Mouse (Mus musculus) megakaryocyte progenitor cell, adult 5-6 weeks (primary cell): ENCODE measurements around the gene Pla2g3. TPM values are rescaled to one million over a fixed set of nuclear protein-coding genes. Genes with fewer than 3 reads are reported as not detected.
A peak's percentile ranks its signal among the peaks of the same experiment; 100 is the strongest.

ENCODE experiments used
- ATAC-seq: replicated peaks from 2 replicates; pipeline ENCODE4 v1.8.0; 2016; ENCODE audit warnings: mild to moderate bottlenecking, moderate TSS enrichment, inconsistent platforms; ENCODE audit not compliant: poor library complexity
- total RNA-seq, 2 experiments: library from RNA; stranded (forward) in 1 of 2; stranded (reverse) in 1 of 2; fragments of 157-497, 149-512 nt in 1 of 2; fragments of 200-1000 nt in 1 of 2; gene quantifications; 2 replicates each; pipeline versions ENCODE4 v1.2.3 to v1.2.4; 2015 to 2017

Gene Pla2g3
- total RNA-seq, 2 experiments from 2014 or later, result not detected

DNA sequence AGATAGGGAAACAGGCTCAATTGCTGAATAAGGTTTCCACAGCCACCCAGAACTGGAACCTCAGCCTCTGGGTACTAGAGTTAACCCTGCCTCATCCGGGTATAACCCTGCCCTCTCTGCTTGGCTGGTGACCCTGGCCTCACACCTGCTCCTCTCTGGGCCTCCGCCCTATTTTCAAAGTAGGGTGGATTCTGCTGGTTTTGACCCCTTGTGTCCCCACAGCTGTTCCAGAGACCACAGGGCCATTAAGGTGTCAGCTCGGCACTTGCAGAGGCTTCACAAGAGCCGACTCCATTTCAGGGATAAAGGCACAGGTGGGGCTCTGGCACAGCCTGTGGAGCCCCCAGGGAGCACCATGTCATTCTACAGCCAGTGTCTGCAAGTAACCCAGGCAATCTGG, 4.7 kb downstream of the Pla2g3 start:
- no peak for ATAC-seq

DNA sequence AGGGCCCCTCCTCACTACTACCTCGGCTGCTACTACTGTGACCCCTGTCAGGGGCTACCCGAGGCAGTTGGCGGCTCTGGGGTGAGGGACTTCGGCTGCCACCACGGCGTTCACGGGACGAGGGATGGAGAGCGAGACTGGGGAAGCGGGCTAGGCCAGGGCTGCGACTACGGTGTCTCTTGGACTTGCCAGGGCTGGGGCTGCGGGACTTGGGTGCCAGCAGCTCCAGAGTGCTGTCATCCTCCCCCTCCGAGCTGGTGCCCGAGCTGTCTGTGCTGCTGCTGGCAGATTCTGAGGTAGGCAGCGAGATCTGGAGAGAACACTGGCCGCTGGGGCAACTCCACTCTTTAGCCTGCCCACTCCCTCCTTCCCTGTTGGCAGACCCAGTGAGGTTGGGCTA, 6.8 kb downstream of the Pla2g3 start:
- ATAC-seq, result no peak

DNA sequence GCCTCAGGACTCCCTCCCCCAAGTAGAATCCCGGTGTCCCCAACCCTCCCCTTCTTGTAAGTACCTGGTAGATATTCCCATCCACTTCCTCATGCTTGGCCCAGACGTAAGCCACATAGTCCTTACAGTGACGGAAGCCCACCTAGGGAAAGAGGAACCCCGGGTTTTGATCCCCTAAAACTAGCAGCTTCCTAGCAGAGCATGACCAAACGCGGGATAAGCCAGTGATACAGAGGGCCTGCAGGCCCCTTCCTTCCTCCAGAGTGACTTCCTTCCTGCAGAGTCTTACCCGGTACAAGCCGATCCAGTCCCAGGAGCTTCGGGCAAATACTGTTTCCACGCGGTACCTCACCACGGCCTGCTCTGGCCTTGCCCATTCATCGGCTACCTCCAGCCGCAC, 7.4 kb downstream of the Pla2g3 start:
- ATAC-seq, result peak; percentile 65

DNA sequence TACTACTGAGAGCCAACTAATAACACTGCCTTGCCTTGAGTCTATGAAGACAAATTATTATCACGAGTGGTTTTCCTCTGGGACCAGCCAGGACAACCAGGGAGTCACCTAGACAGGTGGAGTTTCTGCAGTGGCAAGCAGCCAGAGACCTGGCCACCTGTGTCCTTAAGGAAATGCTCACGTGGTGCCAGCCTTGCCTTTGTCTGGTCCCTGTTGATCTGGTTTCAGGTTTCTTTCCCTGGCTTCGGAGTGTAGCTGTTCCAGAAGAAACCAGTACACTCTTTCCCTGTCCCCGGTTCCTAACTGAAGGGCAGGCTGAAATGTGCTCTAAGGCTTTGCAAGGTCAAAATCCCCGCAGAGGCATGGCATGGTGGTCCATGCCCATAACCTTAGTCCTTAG, 8.7 kb downstream of the Pla2g3 start:
- no peak for ATAC-seq

DNA sequence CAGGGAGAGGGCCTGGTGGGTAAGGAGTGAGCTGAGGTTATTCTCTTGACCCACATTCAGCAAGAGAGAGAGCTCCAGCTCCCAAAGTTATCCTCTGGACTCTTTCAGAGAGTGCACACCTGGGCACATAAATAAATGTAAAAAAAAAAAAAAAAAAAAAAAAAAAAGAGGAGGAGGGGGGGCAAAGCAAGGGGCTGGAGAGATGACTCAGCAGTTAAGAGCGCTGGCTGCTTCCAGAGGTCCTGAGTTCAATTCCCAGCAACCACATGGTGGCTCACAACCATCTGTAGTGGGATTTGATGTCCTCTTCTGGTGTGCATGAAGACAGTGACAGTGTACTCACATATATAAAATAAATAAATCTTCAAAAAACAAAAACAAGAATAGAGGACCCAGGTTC, 9.2 kb downstream of the Pla2g3 start:
- no peak for ATAC-seq

DNA sequence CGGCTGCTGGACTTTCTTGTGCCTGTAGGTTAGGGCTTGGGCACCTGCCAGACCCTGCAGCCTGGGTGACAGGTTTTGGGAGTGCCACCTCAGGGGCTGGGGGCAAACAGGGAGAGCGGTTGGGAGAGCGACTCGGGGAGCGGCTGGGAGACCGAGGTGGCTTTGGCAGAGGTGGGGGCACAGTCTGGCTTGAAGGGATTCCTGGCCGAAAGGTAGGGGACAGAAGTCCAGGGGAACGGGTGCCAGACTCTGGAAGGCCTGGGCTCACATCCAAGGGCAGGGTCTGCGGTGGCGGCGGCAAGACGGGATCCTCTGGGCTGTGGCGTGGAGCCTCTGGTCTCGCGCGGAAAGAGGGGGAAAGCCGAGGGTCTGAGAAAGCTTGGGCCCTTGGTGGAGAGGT, 14.0 kb downstream of the Pla2g3 start:
- ATAC-seq, result no peak

DNA sequence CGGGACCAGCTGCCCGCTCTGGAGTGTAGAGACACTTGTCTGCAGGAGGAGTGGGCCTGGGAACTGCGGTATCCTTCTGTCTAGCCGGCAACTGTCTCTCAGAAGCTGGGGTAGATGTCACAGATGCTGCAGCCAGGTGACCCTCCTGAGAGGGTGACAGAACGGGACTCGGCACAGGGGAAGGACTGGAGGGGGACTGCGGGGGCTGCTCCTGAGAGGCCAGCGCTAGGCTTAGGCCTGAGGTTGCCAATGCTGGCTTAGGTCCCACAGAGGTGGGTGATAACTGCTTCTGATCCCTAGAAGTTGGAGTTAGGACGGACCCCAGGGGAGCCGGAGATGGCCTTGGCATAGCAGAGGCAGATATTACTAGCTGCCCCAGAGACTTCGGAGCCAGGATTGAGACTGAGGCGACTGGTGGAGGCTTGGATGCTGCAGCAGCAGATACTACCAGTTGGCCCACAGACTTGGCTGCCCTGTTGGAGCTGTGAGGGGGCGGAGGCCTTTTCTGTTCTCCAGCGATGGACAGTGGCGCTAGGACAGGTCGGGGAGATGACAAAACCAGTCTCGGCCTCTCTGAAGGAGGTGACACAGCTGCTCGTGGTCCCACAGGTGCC, 14.5 kb downstream of the Pla2g3 start:
- no peak for ATAC-seq

DNA sequence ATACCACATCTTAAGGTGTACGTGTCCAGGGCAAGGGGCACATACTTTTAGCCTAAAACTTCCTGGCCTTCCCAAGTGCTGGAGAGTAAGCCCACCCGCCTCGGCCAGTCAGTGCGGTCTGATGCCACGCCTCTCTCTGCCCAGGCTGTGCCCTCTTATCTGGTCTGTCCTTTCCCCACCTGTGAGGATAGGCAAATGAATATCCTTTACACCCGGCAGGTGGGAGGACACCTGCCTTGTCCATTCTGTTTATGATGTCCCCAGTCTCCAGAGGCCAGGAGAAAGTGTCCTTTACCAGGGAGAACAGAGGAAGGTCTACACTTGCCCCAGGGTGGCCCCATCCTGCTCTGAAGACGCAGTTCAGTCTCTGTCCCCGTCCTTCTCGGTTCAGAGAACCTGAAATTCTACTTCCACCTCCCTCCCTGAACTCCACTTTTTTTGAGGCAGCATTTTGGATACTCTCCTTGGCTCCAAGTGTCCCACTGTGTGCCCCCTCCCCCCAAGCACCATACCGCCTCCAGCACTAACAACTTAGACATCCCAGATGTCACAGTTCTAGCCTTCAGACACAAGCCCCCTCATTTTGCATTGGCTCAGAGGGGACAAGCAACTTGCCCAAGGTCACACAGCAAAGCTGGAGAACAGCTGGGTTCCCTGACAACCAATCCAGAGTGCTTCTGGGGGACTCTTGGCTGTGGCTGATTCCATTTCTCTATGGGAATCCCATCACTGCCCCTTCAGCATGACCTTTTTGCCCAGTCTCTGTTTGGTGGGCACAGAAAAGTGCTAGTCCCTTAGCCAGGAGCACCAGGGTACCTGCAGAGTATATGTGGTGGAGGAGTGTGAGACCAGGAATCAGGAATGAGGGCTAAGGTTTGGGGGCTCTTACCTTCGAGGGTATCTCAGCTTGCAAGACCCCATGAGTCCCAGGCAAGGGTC, 15.9 kb downstream of the Pla2g3 start:
- ATAC-seq, result no peak

DNA sequence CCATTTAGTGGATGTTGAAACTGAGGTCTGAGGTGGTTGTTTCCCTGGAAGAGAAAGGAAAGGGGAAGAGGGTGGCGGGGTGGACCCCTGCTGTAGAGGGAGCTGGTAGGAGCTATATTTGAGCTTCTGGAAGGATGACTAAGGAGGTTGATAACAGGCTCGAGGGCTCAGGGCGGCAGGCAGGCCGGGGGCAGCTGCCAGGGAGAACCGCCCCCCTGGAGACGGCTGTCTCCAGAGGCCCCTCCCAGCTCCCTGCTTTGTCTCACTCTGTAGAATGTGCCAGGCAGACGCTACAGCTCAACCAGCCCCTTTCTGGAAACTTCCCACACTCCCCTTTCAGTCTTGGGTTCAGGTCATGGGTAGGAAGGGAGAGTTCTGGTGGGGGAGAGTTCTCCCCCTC, 20.1 kb downstream of the Pla2g3 start:
- peak; percentile 54 for ATAC-seq

DNA sequence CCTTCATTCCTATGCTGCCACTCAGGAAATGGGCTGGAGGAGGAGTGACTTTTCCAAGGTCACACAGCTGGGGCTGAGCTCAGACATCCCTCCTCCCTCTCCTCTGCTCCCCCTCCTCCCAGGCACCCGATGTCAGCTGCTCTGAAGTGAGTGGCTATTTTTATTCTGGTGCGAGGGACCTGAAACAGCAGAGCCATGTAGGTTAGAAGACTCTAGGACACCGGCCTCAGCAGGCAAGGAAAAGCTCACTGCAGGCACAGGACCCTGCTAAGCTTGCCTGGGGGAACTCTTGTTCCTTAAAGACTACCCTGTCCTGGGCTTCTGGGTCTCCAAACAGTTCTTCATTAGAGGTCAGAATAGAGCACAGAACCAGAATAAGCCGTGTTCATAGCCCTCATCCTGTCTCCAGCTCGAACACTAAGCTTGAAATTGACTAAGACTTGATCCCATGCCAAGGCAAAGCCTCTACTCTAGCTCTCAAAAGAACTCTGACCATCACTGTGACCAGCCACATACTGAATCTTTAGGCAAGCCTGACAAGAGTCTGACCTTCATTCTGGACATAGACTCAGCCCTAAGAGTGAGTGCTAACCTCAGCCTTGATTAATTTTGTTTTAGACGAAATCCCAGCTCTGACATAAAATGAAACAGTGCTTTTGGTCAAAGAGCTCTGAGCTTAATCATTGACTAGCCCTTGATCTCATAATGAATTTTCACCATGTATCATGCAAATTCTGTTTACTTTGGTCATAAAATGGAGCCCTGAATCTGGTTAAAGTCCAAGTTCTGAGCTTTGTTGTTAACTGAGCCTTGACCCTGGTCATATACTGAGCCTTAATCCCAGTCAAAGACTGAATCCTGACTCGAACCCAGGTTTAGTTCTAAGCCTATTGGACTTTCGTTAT, 21.3 kb downstream of the Pla2g3 start:
- ATAC-seq, result no peak

DNA sequence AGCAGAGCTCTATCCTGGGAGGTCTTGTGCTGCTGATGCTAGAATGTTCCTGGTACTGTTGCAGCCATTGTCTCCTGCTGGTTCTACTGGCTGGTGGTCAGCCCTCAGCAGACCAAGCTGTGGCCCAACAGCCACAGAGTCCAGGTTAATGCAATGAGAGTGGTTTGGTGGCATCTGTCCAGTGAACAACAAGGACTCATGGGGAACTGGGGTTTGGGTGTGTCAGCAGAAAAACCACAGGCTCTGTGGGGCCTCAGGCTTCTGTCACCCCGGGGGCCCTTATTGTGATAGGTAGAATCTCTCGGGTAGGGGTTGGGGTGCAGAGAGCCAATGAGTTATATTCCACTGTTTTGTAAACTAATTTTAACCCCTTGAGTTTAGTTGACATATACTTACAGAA, 22.2 kb downstream of the Pla2g3 start:
- peak; percentile 42 for ATAC-seq

DNA sequence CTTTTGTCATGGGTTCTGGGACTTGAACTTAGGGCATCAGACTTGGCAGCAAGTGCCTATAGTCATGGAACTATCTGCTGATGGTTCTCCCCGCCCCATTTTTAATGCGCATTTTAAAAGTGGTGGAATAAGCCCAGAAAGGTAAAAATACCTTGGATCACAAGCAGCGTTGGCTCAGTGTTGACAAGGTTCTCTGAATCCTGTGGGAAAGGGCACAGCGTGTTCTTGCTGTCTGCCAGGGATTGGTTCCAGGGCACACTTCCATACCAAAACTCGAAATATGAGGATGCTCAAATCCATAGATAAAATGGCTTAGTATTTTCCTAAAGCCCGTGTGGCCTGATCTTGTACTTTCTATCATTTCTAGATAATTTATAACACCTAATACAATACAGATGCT, 25.2 kb downstream of the Pla2g3 start:
- ATAC-seq, result no peak

DNA sequence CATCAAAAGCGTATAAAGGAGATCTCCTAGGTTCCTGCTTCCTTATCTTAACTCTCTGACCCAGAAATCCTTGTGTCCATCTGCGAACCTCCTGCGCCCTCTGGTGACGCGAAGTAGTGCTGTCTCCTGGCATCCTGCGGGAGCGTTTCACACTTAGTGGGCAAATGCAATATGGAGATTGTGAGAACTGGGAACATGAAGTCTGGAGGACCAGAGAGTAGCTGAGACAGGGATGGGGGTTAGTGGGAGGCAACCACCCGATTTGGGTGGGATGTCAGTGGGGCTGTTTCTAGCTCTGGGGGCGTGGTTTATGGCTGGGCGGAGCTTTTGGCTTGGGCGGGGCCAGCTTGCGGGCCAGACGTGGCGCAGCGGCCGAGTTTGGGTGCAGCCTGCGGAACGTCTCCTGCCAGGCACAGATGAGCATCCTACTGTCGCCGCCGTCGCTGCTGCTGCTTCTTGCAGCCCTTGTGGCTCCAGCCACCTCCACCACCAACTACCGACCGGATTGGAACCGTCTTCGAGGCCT, 26.5 kb downstream of the Pla2g3 start, which contains the start of gene Selenom:
Gene Selenom, plus strand, starts transcription at position 156 of the 526 bp plus-strand sequence.
- ATAC-seq, result peak; percentile 78

DNA sequence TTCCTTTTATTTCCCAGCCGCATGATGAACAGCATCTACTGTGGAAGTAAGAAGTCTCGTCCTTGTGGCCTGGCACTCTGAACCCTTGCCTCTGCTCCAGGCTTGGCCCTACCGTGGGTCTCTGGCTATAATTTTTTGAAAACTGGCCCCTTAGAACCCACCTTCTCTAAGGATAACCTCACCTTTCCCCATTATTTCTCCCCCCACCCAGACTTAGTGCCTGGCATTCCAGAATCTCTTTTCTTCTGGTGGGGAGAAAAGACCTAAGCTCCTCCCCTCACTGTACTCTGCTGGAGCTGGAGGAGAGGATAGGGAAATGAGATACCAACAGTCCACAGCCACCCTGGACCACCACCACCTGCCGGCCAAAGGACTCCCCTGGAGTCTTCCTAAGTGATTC, 27.1 kb downstream of the Pla2g3 start:
- no peak for ATAC-seq

DNA sequence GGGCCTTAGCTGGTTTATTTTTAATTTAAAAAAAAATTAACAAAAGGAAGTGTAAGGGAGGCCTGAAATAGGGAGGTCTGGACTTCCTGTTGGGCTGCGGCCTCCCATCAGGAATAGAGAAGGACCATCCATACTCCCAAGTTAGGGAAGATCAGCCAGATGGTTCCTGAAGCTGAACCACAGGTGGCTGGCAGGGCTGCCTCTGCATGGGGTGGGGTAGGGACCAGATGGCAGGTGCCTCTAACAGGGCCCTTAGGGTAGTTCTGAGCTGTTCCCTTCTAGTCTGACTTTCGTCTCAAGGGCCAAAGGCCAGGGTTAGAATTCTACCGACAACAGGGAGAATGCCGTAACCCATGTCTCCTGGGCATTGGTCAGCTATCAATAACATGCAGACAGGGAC, 27.6 kb downstream of the Pla2g3 start:
- ATAC-seq, result no peak

DNA sequence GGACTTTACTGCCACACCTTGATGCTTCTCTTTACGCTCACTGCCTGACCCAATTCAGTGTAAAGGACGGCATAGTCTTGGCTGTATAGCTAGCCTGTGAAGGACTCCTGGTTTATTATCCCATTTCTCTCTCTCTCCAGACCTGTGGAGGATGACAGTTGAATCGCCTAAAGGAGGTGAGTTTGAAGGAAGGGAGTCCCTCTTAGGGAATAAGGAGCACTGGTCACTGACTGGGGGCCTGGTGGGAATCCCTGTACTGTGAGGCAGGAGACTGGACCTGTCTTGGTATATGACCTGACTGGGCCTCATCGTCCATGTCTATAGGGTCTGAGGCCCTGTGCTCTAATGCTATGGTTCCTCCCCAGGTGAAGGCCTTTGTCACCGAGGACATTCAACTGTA, 28.0 kb downstream of the Pla2g3 start:
- ATAC-seq, result no peak

DNA sequence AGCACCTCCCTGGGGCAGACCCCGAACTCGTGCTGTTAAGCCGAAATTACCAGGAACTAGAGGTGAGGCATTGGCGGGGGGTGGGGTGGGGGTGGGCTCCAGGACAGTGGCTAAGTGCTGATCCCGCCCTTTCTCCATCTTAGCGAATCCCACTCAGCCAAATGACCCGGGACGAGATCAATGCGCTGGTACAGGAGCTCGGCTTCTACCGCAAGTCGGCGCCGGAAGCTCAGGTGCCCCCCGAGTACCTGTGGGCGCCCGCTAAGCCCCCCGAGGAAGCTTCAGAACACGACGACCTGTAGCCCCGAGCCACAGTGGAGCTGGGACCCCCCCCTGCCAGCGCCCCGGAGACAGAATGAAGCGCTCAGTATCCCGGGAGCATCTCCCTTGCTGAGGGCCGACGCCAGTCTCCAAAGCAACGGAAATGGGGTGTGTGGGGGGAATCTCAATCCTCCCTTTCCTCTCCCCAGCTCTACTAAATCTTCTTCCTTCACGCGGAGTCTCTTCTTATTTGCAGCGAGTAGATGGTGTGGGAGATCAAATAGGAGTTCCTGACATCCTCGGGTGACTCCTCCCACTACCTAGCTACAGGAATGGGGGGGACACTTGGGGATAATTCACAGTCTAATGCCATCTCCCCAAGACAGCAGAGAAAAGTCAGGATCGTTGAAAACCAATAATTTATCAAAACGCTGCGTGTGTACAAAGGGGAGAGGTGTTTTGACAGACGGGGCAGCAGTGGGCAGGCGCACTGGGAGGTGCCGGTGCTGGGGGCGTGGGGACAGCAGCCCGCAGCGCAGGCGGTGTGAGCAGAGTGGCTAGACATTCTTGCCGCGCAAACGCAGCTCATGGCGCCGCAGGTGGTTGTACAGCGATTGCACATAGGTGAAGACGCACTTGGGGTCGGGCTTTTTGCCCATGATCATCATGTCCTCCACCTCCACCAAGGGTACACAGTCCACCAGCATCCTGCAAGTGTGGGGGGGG, 29.1 kb downstream of the Pla2g3 start:
- peak; percentile 37 for ATAC-seq

DNA sequence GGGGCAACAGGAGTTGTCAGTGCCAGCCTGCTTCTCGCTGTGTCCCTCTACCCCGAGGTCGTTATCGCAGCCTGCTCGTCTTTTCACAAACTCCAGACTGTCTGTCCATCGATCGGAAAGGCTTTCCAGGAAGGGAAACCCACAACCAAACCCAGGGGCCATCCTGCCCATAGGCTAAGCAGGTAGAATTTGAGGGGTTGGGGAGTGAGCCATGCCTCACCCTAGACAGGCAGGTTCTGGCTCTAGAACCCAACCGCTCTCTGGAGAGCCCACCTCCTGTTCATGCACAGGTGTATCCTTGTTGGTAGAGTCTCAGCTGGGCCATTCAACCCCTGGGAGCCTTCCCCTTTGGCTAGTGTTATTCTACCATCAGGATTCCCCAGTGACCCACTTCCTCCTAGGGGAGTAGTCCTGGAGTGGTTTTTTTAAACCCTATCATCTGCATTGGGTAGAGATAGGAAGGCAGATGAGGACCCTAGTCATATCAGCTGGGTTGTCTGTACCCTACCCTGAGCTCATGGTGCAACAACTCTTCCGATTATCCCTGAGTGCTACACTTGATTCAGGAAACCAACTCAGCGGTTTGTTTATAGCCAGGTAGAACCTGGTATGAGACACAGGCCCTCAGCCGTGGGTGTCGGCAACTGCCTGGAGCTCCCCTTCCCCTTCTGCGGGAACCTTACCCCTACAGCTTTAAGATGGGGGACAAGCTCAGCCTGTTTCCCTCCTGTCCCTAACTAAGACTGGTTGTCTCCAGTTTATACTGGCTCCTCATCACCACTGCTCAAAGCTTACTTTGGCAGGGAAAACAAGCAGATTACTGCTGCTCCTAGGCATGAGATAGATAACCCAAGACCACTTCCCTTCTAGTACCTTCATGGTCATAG, 30.0 kb downstream of the Pla2g3 start:
- ATAC-seq, result no peak
